Mouse (Mus musculus) frontal cortex, adult (tissue): ENCODE measurements around the gene Gm27021.
A peak's percentile ranks its signal among the peaks of the same experiment; 100 is the strongest.

ENCODE experiments used
- ATAC-seq: cut with Nextera tagmentation; 2 replicates; pipeline ENCODE4 v1.9.2; 2017; ENCODE audit warnings: mild to moderate bottlenecking, moderate library complexity, mixed read lengths; ENCODE audit not compliant: low TSS enrichment

The Gm27021 gene

DNA sequence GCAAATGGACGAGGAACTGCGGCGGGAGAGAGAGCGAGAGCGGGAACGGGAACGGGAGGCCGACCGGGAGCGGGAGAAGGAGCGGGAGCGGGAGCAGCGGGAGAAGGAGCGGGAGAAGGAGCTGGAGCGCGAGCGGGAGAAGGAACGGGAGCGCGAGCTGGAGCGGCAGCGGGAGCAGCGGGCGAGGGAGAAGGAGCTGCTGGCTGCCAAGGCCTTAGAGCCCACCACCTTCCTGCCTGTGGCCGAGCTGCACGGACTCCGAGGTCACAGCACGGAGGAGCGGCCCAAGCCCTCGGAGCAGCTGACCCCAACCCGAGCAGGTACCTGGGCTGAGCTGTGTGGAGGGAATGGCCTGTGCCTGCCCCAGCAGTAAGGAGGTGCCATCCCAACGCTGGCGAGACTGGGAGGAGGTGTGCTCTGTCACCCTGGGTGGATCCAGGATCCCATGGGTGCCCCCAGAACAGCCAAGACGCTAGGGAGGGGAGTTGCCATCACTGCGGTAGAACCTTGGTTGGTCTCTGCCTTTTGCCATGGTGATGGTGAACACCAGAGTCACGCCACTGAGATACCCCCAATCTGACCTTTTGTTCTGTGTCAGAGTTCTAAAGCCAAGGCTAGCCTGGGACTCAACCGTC, 99.6 kb downstream of the Gm27021 start:
- no peak for ATAC-seq

DNA sequence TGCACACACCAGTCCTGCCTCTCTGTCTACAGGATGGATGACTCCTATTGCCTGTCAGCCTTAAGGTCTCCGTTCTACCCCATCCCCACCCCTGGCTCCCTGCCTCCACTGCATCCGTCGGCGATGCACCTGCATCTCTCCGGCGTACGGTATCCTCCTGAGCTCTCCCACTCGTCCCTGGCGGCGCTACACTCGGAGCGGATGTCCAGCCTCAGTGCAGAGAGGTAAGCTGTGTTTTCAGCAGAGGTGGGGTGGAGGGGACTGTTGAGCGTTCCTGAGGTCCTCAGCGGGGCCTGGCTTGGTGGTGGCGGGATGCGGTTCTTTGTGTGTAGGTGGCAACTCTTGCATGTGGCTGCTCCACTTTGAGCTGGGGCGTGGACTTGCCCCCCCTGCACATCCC, 100.1 kb downstream of the Gm27021 start:
- ATAC-seq, result no peak

DNA sequence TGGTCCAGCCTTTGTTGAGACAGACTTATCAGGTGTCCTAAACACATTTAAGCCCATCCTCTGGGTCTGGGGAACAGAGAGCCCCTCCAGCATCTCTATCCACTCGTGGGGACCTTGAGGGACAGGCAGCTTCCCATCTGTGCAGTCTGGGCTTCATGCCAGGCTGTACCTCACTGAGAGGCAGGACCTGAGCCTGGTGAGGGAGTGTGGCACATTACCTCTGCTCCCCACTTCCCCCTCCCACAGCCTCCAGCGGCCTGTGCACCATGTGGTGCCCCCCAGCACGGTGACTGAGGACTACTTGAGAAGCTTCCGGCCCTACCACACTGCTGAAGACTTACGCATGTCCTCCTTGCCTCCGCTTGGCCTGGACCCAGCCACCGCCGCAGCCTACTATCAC, 101.2 kb downstream of the Gm27021 start:
- ATAC-seq, result no peak

DNA sequence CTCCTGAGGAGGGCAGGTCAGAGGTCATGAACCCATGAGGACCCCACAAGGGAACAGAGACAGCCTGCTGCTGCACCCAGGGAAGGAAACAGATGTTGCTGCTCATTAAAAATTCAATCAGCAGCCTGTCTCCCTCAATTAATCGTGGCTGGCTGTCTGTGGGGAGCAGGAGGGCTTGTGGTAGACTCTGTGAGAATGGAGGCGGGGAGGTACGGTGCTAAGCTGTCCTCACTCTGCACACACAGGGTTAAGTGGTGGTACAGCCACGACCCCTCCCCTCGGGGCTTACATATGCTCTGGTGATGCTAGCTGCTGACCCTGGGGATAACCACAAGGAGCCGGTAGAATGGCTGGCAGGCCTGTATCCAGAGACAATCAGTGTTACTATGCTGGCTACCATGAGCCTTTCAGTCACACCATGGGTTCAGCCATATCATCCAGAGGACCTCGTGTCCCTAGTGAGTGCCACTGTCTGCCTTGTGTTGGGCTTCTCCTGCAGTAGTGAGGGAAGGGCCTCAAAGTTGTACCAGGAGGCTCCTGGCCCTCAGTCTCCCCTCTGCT, 102.6 kb downstream of the Gm27021 start:
- ATAC-seq, result no peak

DNA sequence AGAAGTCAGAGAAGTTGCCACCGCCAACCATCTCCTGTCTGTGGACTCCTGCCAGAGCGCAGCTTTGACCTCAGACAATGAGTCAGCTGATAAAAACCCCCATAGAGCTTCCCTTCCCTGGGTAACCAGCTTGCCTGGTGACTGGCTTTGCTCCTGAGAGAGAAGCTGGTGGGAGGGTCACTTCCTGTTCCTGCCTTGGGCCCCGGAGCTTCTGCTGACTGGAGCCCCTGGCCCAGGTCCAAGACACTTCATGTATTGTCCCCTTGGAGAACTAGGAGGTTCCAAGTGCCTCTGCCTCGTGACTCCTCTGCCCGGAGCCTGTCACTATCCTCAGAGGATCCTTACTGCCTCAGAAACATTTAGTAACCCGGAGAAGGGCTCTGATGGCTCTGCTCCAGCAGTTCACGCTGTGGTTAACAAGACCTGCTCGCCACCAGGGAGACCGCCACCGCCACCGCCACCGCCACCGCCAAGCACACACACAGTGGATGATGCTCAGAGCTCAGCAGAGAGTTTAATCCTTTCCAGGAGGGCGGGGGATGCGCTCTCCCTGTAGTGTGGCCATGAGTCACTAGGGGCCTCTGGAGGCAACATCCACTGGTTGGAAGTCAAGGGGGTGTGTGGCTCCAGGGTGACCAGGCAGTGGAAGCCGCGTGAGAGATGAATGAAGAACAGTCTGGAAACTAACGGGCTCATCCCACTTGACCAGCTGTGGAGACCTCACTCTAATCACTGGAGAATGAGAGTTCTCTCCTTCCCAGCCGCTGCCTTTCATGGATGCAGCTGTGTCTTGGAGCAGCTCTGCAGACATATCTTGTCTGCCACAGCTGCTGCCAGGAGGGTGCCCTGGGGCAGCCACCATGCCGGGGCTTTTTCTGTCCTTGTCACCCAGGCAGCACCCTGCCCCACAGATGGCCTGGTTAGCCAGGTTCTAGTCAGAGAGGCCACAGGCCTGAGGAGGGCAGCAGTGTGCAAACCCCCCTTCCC, 103.7 kb downstream of the Gm27021 start:
- peak; percentile 69 for ATAC-seq

DNA sequence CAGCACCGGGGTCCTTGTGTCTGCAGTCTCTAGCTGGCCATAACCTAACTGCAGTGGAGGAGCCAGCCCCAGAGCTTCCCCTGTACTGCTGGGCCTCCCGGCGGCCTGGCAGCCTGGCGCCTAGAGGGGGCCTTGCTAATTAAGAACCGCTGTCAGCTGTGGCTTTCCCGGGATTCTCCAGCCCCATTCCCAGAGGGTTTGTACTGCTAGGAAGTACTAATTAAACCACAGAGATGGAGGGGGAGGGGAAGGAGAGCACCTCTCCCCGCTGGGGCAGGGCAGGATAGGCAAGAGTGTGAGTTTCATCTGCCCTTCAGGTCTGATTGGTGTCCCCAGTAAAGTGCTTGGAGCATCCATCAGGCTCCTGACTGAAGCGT, 104.5 kb downstream of the Gm27021 start:
- ATAC-seq, result no peak

DNA sequence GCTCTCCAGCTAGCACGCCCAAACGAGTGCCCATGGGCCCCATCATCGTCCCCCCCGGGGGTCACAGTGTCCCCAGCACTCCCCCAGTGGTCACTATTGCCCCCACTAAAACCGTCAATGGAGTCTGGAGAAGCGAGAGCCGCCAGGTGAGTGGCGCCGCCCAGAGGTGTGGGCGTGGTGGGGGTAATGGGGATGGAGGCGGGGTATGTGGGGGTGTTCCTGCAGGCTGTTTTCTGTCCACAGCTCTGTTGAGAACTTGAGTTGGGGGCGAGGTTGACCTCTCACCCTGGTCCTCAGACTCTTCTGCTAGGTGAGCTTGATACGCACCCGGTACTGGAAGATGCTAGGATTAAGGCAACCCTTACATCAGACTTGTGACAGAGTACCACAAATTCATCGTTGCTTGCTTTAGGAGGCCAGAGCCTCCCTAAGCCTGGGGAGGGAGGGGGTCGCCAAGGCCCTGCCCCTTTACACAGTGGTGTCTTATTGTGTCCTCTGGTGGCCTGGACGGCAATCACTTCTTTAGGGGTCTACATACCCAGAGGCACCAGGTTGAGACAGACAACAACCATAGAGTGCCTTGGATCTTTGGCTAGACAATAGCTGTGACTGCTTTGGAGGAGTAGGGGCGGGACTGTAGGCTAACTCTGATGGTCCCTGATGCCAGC, 105.1 kb downstream of the Gm27021 start:
- no peak for ATAC-seq

DNA sequence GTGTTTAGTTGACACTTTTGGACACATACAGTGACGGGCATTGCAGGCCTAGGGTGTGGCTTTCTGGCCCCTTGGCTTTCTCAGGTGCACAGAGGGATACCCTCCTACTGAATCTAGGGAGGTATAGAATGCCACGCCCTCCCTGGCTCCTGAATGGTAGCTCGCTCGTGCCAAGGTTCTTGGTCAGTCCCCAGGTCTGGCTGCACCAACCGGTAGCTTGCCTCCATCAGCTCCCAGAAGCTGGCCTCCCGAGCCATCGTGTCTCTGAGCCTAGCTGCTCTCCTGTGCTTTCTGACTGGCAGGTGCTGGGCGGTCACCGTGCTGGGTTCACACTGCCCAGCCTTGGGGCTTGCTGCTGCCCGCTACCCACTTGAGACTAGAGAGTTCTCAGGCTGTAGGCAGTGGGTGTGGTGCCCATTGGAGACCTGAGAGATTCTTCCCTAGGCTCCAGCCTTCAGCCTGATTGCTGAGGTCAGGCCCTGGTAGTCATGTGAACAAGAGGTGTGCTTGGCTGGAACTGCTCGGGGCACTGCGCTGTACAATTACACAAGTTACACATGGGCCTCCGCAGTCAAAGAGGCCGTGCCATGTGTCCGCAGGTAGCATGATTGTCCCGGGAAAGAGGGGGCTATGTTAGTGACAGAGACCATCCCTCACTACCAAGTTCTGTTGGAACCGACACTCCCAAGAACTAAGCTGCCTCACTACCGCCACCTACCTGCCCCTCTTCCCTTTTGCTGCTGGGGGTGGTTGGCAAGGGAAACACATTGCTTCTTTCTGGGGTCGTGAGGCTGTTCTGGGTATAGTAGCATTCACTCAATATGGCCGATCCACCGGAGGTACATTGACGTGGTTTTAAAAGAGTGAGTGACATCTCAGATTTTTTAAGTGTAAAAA, 106.1 kb downstream of the Gm27021 start:
- ATAC-seq, result no peak

DNA sequence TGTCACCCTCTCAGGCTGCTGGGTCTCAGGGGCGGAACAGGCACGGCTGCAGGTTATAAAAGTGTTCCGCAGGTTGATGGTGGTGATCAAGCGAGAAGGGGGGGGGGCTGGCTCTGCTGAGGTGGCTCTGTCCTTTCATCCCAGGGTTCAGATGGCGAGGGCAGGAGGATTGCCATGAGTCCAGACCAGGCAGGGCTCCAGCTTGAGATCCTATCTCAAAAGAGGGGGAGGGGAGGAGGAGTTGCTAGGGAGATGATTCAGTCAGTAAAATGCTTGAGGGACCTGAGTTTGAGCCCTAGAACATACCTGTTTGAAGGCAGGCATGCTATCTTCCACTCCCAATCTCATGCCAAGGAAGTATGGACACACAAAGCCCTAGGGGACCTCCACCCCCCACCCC, 107.3 kb downstream of the Gm27021 start:
- ATAC-seq, result no peak

DNA sequence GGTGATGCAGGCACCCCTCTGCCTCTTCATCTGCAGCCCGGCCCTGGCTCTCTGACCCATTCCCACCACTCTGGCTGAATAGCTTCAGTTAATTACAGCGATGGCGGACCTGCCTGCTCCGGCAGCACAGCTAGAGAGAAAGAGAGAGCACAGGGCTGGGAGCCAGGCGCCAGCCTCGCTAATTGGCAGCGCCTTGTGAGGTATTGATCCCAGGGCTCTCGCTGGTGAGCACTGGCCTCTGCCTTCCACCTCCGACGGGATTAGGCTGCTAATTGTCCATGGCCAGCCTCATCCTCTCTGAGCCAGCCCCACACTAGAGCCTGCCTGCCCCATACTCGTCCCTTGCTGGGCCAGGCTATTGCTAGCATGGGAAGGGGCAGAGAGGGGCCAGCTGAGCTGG, 108.2 kb downstream of the Gm27021 start:
- ATAC-seq, result no peak
